Mouse (Mus musculus) lung, adult 2 months (tissue): ENCODE measurements around the gene Psrc1.

Experiments
- CTCF ChIP-seq: fragments of 200-500 bp; IDR thresholded peaks from 2 replicates; pipeline ENCODE4 v1.5.1; 2011; ENCODE audit warnings: mild to moderate bottlenecking, low read length, control low read depth; ENCODE audit not compliant: insufficient read depth
- POLR2A ChIP-seq: fragments of 200-500 bp; IDR thresholded peaks from 2 replicates; pipeline ENCODE4 v1.6.1; 2011; ENCODE audit warnings: low read depth, mild to moderate bottlenecking, control low read depth, low read length, borderline replicate concordance; ENCODE audit errors: extremely low read depth

DNA sequence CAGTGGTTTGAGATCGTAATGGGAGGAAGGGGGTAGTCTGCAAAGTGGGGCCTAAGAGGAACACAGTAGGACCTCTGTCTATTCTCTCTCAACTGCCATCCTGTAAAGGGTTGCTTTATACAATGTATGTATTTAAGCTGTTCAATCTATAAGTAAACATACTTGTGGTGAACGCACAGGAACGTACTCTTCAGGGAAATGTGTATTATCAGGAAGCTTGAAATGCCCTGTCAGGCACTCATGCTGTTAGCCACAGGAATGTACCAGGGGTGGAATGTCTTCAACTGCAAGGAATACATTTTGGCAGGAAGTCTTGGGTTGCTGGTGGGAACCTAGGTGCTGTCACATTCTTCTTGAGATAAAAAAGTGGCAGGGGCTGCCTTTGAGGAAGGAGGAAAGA is 10.9 kb upstream of the Psrc1 start:
- TF ChIP-seq POLR2A = no peak
- TF ChIP-seq CTCF = no peak
